Mouse (Mus musculus) E14TG2a.4 (cell line): ENCODE data around the gene Sidt2.

Experiments
- CTCF ChIP-seq: conservative IDR thresholded peaks from 2 replicates; pipeline ENCODE4 v1.5.1; 2014; ENCODE audit warnings: low read length
- NANOG ChIP-seq: IDR thresholded peaks from 2 replicates; pipeline ENCODE4 v1.6.1; 2014; ENCODE audit warnings: borderline replicate concordance, low read length, mixed read lengths
- POU5F1 ChIP-seq: IDR thresholded peaks from 2 replicates; pipeline ENCODE4 v1.6.1; 2014; ENCODE audit warnings: low read length, borderline replicate concordance

DNA sequence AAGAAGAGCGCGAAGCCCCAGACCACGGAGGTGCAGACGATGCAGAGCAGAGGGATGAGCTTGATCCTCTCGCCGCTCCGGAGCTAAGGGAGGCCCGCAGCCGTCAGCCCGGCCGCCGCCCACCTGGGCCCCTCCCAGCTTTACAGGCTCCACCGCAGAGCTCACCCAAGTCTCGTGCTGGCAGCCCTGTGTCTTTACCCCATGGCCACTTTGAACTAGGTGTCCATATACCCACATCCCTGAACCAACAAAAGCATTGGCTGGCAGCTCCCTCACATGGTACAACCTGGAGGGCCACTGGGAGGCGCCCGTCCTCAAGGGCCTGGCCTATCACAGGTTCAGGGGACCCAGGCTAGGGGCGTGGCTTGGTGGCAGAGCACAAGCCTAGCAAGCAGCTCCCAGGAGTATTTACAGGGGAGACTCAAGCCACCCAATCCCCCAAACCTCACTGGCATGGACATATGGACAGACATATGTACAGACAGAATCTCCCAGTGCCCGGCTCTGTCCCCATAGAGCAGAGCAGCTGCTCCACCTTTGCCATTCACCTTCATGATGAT lies 13.6 kb downstream of the Sidt2 start:
- no peak for TF ChIP-seq CTCF
- TF ChIP-seq NANOG, result no peak
- TF ChIP-seq POU5F1, result no peak
